Mouse (Mus musculus): ENCODE results near the gene Syncrip. TPM values are rescaled to one million over a fixed set of nuclear protein-coding genes. Genes with fewer than 3 reads are reported as not detected.

The Syncrip gene
- 10 to 100 TPM; 69.5 to 70.8 TPM for total RNA-seq (2021)

GRCm38 (mm10) chr9:88482230-88482828 is at the start of gene Syncrip:
Gene Syncrip (minus strand): TSS chr9:88482574.
- peak; percentile 89 to 92 for DNase-seq

GRCm38 (mm10) chr9:88529979-88530580 is 47.7 kb upstream of the Syncrip start:
- no peak for DNase-seq

DNA sequence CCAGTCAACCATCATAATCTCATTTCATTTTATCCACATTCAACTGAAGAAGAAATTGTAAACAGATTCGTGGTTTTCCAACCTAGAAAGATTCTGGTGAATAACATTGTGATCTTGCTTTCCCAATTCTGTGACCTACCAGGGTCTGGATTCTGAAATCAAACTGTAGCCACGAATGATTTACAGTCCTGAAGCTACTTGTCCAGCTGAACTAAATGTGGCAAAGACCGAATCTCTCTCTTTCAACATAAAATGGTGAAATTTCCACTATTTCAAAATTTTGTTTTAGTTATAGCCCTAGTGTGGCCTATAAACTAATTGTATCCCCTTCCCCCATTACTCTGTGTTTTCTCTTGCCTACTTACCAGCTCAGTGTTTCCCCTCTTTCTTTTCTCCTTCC is 47.2 kb upstream of the Syncrip start:
- no peak for DNase-seq

- no peak for DNase-seq
Observed at GRCm38 (mm10) chr9:88528736-88529135, 46.4 kb upstream of the Syncrip start.

DNA sequence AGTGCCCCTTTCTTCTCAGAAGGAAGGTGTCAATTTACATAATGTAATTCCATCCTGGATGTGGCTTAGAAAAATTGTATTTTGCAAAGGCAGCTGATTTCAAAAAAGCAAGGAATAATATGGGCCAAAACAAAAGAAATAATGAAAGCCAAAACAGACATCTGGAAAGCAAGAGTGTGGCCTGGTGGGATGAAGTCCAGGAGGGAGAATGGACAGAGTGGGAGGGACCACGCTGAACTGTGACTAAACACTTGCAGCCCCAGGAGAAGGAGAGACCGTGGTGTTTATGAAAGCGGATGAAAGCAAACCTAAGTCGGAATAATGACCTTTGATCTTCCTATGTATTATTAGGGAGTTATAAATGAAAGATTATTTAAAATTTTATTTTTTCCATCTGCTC is 45.6 kb upstream of the Syncrip start:
- DNase-seq = no peak

DNA sequence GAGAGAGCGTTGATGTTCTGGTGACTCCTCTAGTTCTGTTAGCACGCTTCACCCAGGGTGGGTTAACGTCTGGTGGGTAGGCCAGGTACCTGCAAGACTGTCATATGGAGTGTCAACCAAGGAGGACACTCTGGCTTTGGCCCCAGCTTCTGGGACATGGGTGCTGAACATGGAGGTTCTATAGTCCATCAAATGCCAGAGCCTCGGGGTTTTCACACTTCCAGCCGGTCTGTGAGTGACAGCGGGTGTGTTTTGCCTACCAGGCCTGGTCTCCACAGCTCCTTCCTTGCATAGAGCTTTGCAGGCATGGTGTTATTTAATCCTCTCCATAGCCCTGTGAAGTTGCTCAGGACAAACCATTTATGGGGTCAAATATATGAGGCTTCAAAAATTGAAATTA is 43.0 kb upstream of the Syncrip start:
- DNase-seq = no peak

DNA sequence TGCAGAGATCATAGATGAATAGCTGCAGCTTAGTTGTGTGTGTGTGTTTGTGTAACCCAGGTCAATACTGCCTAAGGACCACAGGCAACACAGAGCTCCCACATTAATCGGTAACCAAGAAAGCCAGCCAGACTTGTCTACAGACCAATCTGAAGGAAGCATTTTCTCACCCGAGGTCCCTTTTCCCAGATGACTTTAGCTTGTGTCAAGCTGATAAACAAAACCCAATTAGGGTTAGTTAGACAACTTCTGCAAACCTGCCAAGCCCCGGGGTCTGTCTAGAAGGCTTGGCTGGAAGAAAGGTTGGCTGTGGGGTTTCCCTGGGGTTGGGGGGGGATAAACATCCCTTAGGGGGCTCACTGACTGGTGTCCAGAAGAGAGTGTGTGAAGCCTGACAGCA is 42.4 kb upstream of the Syncrip start:
- DNase-seq = no peak

DNA sequence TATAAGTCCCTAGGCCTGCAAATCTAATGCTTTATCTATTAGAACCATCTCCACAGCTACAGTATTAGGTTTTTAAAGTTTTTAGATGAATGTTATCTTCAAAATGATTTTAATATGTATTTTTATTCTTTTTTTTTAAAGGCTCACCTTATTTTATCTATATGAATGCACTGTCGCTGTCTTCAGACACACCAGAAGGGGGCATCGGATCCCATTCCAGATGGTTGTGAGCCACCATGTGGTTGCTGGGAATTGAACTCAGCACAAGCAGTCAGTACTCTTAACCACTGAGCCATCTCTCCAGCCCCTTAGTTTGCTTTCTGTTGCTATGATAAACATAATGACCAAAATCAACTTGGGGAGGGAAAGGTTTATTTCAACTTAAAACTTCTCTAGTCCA is 42.0 kb upstream of the Syncrip start:
- no peak for DNase-seq

DNA sequence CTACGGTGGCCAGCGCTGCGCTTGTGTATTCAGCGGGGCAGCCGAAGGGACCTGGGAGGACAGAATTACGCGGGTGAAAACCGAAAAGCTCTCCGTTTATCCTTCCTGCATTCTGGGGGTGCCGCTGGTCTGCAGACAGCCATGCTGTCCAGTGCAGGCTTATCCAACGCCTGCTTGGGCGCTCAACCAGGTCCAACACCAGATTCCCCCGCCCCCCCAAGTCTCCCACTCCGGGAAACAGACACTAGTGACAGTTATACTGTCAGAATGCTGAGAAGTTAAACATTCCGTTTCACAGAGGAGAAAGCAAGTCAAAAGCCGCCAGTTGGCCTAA is 40.9 kb upstream of the Syncrip start:
- no peak for DNase-seq

DNA sequence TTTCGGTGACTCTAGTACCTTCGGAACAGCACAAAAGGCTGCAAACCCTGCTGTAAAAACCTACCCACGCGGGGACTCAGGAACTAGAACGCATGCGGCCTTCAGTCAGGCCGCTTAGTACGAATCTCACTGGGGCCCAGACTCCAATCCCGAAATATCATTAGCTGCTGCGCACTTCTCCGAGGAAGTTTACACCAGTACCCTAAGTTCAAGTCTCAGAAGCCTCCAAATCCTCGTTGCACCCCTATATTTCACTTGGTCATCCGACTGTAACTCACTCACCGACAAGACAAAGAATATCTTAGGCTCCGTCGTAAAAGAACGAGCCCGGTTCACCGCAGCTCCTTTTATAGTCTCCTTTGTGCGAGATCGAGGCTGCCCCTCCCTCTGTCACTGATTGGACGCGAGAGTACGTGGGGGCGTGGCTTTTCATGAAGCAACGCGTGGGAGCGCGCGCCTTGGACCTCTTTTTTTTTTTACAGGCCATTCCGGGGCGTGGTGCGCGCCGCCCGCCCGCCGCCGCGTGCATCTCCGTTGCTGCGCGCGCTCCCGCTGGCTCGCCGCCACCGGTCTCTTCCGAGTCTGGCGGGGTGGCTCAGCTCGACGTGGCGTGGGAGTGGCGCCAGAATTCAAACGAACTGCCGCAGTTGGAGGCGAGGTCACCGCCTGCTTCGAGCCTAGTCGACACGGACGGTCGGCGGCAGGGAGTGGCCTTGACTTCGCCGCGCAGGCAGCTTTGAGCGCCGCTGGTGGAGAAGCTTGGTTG is 40.4 kb upstream of the Syncrip start:
- DNase-seq = peak; percentile 92 to 93

DNA sequence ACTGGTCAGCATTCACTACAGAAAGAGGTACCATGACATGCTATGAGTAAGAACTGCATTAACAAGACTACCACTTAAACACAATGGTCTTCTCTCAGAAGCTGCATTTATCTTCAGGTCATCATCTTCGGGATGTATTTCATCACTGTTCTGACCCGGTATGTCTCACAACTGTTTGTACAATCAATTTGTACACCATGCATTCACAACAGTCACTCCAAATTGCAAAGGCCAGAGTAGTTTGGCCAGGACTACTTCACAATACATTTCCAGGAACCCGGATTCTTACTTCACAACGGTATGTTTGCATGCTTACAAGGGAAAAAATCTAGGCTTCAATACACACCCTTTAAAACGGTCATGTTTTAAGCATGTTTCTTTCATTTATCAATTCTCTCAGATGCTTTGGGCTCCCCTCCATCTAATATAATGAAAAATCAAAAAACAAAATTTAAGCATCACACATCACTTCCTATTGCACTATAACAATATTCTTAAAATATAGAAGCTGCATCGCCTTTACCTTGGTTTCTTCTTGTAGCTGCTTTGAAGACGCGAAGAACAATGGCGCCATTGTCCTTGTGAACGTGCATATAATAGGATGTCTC is 39.7 kb upstream of the Syncrip start:
- DNase-seq = no peak

DNA sequence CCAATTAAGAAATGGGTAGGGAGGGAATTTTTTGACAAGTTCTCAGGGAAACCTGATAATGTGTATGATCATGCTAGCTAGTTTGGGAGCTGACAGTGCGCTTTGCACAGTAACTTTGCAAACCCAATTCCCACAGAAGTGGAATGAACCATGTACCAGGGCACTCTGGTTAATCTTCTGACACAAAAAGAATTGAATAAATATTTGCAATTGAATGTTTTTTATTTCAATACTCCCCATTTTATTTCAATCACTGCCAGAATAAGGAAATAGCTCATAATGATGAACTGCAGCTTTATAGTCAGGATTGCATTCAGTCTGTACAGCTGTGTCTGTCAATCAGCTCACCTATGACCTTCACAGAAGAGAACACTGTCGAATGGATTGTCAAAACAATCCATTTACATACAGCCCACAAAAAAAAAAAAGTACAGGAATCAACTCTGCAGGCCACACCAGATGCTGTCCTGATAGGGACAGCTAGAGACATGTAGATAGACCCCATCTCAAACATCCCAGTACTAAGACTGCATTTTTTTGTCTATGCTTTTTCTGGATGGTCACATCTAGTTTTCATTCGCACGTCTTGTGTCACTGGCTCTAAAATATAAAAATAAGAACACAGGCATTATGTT is 38.6 kb upstream of the Syncrip start:
- DNase-seq = no peak

GRCm38 (mm10) chr9:88520122-88520848 is 37.9 kb upstream of the Syncrip start:
- DNase-seq = no peak

- DNase-seq = no peak
Observed at GRCm38 (mm10) chr9:88519390-88520121, 37.2 kb upstream of the Syncrip start.

- DNase-seq = no peak
Observed at GRCm38 (mm10) chr9:88516361-88516995, 34.1 kb upstream of the Syncrip start.

DNA sequence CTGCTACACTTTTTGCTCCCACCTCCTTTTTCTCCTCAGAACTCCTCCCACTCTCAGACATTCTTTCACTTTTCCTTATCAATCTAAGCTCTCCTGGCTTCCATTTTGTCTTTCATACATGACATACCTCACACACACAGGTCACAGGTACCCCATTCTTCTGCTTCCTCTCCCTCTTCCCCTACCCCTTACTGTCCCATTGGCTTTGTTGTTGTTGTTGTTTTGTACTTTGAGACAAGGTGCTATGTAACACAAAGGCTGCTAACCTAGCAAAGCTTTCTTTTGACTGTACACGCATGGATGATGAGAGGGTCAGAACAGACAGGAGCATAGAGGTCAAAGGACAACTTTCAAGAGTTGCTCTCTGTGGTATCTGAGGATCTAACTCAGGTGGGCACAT is 33.2 kb upstream of the Syncrip start:
- DNase-seq = no peak

DNA sequence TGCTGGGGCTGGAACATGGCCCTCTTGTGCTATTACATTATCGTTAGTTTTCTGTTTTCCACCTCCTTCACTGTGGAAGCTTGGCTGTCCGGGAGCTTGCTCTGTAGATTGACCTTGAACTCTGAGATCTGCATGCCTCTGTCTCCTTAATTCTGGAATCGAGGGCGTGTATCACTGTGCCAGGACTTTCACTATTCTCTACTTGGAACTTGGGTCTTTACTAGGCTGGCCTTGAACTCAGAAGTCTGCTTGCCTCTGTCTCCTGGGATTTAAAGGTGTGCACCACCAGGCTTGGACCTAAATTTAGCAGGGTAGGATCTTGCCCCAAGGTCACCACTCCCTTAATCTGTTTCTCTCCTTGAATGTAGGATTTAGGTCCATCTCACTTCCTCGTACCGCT is 19.5 kb upstream of the Syncrip start:
- DNase-seq = no peak

GRCm38 (mm10) chr9:88500112-88500511 is 17.7 kb upstream of the Syncrip start:
- DNase-seq = no peak

GRCm38 (mm10) chr9:88492522-88492921 is 10.1 kb upstream of the Syncrip start:
- DNase-seq = no peak

DNA sequence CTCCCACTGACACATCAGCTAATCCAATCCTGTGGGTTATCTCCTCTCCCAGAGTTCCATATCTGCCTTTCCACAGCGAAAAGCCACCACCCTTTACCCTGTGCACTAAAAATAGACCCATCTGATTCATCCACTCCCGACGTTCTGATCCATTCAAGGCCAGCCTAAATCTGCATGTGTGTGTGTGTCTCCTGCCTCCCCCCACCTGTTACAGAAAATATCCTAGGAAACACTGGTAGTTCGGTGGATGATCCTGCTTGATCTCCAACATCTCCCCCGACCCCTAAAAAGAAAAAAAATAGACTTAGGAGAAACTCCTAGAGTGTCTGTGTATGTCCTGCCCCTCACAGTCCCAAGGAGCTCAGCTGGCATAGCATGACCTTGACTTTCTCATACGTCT is 2.2 kb upstream of the Syncrip start:
- no peak for DNase-seq

DNA sequence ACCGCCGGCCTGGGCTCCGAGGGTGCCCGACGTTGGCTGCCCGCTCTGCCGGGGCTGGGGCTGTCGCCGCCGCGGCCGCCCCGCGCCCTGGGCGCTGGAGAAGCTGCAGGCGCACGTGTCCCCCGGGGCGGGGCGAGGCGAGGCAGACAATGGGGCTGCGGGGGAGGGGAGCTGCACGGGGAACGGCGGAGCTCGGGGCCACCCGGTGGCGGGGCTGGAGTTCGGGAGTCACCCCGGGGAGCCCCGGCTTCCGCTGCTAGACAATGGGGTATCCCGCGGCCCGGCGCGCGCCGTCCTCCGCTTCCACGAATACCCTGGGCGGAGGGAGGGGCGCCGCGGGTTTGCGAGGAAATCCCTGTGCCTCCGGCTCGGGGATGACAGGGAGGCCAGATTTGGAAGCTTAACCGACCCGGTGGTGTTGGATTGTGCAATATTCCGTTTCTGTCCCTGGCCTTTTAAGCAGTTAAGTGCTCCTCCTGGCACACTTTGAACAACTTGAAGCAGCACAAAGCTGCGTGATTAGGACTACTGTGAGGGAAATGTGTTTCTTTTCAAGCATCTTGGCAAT is 539 bp upstream of the Syncrip start:
- DNase-seq = peak; percentile 86

All from layer of hippocampus, postnatal 36 days (tissue).